Comparison of ENCODE assay signal across 9 mouse cellular contexts in the genomic region with DNA sequence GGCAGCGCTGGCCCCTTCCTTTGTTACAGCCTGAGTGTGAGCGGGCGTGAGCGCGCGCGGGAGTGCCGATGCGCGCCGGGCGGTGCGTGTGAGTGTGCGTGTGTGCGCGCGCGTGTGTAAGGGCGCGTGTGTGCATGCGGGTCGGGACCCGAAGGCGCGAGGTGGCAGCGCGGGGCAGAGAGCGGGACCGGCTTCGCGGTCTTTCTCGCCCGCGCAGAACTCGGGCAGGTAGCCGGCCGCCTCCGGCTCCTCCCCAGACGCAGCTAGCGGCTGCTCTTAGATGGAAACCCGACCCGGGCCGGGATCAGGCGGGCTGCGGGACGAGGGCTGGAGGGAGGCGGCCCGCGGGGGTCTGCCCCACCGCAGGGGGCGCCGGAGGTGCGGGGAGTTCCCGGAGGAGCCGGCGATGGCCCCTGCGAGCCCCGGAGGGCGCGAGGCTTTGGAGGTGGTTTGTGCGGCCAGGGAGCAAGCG. TPM values are rescaled to one million over a fixed set of nuclear protein-coding genes. Genes with fewer than 3 reads are reported as not detected.
DNase-seq lines count a peak whose midpoint lies in the region; ATAC-seq and TF ChIP-seq lines count a peak whose summit lies in the region.
"Had no signal": no experiment of that assay in that cellular context is flagged by ENCODE, and none has a peak within 500 bp of the region (broad histone marks: within the 10 kb centered on the region; RNA-seq: fewer than 3 reads in every experiment).

No protein-coding gene starts in this region.

- DNase-seq in kidney, adult 11 months: no peak
- peak; percentile 74 for DNase-seq in brain, embryonic 14.5 days (ENCODE audit: low read depth)
- DNase-seq in forebrain, embryonic 11.5 days (ENCODE audit: low spot score): peak; percentile 83
- DNase-seq in liver, embryonic 11.5 days (ENCODE audit: low spot score): no peak
- no peak for DNase-seq in layer of hippocampus, postnatal 14 days (ENCODE audit: low spot score in 2 of 2)
- DNase-seq in gastrocnemius, postnatal 36 days: no peak

- peak overlapping the region; percentile 45 for H3K9ac ChIP-seq in kidney, embryonic 15.5 days
- peak overlapping the region; percentile 99 for H3K9ac ChIP-seq in forebrain, embryonic 11.5 days (ENCODE audit: low read length)
- H3K9ac ChIP-seq in liver, embryonic 11.5 days (ENCODE audit: low read depth, low read length): peak overlapping the region; percentile 39
- peak overlapping the region; percentile 55 for H3K9ac ChIP-seq in stomach, embryonic 16.5 days (ENCODE audit: low read length)

- peak overlapping the region; percentile 22; the same call in 1 of the 2 replicates for H3K27ac ChIP-seq in kidney, embryonic 15.5 days
- peak overlapping the region; percentile 98 for H3K27ac ChIP-seq in forebrain, embryonic 11.5 days (ENCODE audit: low read depth, low read length)
- H3K27ac ChIP-seq in liver, embryonic 11.5 days (ENCODE audit: low read depth, low read length): no peak overlapping the region
- H3K27ac ChIP-seq in stomach, embryonic 16.5 days (ENCODE audit: low read length): no peak overlapping the region

- no peak for TF ChIP-seq POLR2A in brain, embryonic 14.5 days (IDR thresholded peaks at IDR 0.05; ENCODE audit: borderline replicate concordance, extremely low read depth, insufficient read depth, insufficient read length, poor library complexity, severe bottlenecking)

- H3K9me3 ChIP-seq in kidney, embryonic 15.5 days (replicated peaks): no peaks in the 10 kb centered on the region
- no peaks in the 10 kb centered on the region for H3K9me3 ChIP-seq in forebrain, embryonic 11.5 days (ENCODE audit: control insufficient read depth, low read length)
- no peaks in the 10 kb centered on the region for H3K9me3 ChIP-seq in liver, embryonic 11.5 days (ENCODE audit: control insufficient read depth, low read length)
- no peaks in the 10 kb centered on the region for H3K9me3 ChIP-seq in stomach, embryonic 16.5 days (replicated peaks; ENCODE audit: control insufficient read depth, low read length)

- H3K27me3 ChIP-seq in kidney, embryonic 15.5 days: peaks cover 91% of the 10 kb centered on the region
- no peaks in the 10 kb centered on the region; the same call in 1 of the 2 replicates for H3K27me3 ChIP-seq in forebrain, embryonic 11.5 days (ENCODE audit: control insufficient read depth, insufficient read depth, low read length)
- H3K27me3 ChIP-seq in liver, embryonic 11.5 days (replicated peaks; ENCODE audit: control insufficient read depth, insufficient read depth, low read length): peaks cover 78% of the 10 kb centered on the region
- peaks cover 70% of the 10 kb centered on the region for H3K27me3 ChIP-seq in stomach, embryonic 16.5 days (ENCODE audit: control insufficient read depth, insufficient read depth, low read length)

- H3K4me2 ChIP-seq in kidney, embryonic 15.5 days: peak overlapping the region; percentile 88
- peak overlapping the region; percentile 66 for H3K4me2 ChIP-seq in forebrain, embryonic 11.5 days (ENCODE audit: low read depth, low read length, severe bottlenecking)
- peak overlapping the region; percentile 86 for H3K4me2 ChIP-seq in liver, embryonic 11.5 days
- peak overlapping the region; percentile 87 for H3K4me2 ChIP-seq in stomach, embryonic 16.5 days (ENCODE audit: low read depth, low read length)

- H3K4me1 ChIP-seq in kidney, embryonic 15.5 days: peaks cover 44% of the 10 kb centered on the region
- H3K4me1 ChIP-seq in forebrain, embryonic 11.5 days (replicated peaks; ENCODE audit: control insufficient read depth, insufficient read depth, low read length): peaks cover 36% of the 10 kb centered on the region
- H3K4me1 ChIP-seq in liver, embryonic 11.5 days (replicated peaks; ENCODE audit: control insufficient read depth, insufficient read depth, low read length): peaks cover 6% of the 10 kb centered on the region
- H3K4me1 ChIP-seq in stomach, embryonic 16.5 days (ENCODE audit: control insufficient read depth, insufficient read depth, low read length): peaks cover 5% of the 10 kb centered on the region

- no peaks in the 10 kb centered on the region for H3K36me3 ChIP-seq in kidney, embryonic 15.5 days
- no peaks in the 10 kb centered on the region for H3K36me3 ChIP-seq in forebrain, embryonic 11.5 days (ENCODE audit: control insufficient read depth, insufficient read depth, low read length)
- H3K36me3 ChIP-seq in liver, embryonic 11.5 days (ENCODE audit: control insufficient read depth, insufficient read depth, low read length): no peaks in the 10 kb centered on the region
- H3K36me3 ChIP-seq in stomach, embryonic 16.5 days (ENCODE audit: control insufficient read depth, insufficient read depth, low read length): no peaks in the 10 kb centered on the region

- intact Hi-C loops in gastrocnemius, postnatal 36 days (cut with DNase I): no loop called here

- peak overlapping the region; percentile 55 for H3K4me3 ChIP-seq in kidney, embryonic 15.5 days (replicated peaks)
- peak overlapping the region; percentile 64 for H3K4me3 ChIP-seq in forebrain, embryonic 11.5 days (ENCODE audit: low read depth, low read length)
- H3K4me3 ChIP-seq in liver, embryonic 11.5 days (ENCODE audit: low read depth, low read length): peak overlapping the region; percentile 58
- peak overlapping the region; percentile 60 for H3K4me3 ChIP-seq in stomach, embryonic 16.5 days (replicated peaks; ENCODE audit: low read length)

- WGBS in kidney, embryonic 15.5 days: 0% methylated on average over 62 of the region's 62 CpGs
- WGBS in forebrain, embryonic 11.5 days: under 1% methylated on average over 60 of the region's 62 CpGs
- under 1% methylated on average over 56 of the region's 62 CpGs for WGBS in liver, embryonic 11.5 days
- WGBS in stomach, embryonic 16.5 days: under 1% methylated on average over 62 of the region's 62 CpGs

- 0 out of 2 replicates have a peak, but pooled peaks have one; percentile 15 for TF ChIP-seq CTCF in brain, embryonic 14.5 days (IDR thresholded peaks at IDR 0.05; ENCODE audit: borderline replicate concordance, extremely low read depth, insufficient read depth, insufficient read length)

- 0 out of 2 replicates have a peak, but pooled peaks have one; percentile 1 for ATAC-seq in kidney, embryonic 15.5 days (replicated peaks; ENCODE audit: low FRiP score)
- peak; percentile 40 for ATAC-seq in forebrain, embryonic 11.5 days (replicated peaks; ENCODE audit: low FRiP score)
- ATAC-seq in liver, embryonic 11.5 days (replicated peaks; ENCODE audit: low FRiP score): no peak
- ATAC-seq in stomach, embryonic 16.5 days (ENCODE audit: insufficient read depth, low FRiP score): no peak

RNA-seq across cellular contexts. Expression of gene Lemd1, which starts 0.6 kb away (rescaled TPM):
- 0.31 and 0.51 TPM in 2 replicates for polyA plus RNA-seq in kidney, embryonic 15.5 days (2015; fragmentation: Nextera tagmentation; extraction: Ambion mirVana)
- polyA plus RNA-seq in brain, embryonic 14.5 days (2012; rRNA removed): 22.9 and 25.1 TPM in 2 replicates
- polyA plus RNA-seq in forebrain, embryonic 11.5 days (2014; fragmentation: Nextera tagmentation; extraction: Ambion mirVana): 8.1 and 12.1 TPM in 2 replicates
- 0.27 TPM in 1 of 2 replicates, not detected in the other for polyA plus RNA-seq in liver, embryonic 11.5 days (2014; fragmentation: Nextera tagmentation; extraction: Ambion mirVana)
- polyA plus RNA-seq in stomach, embryonic 16.5 days (2015; fragmentation: Nextera tagmentation; extraction: Ambion mirVana): 0.49 and 0.61 TPM in 2 replicates
- 1 to 10 TPM; 1.4 to 1.8 TPM for total RNA-seq in layer of hippocampus, postnatal 14 days (2021)
- not detected for total RNA-seq in gastrocnemius, postnatal 36 days (2021)

RNA-seq across cellular contexts. Expression of gene AC124108.1, which starts 0.6 kb away (rescaled TPM):
- polyA plus RNA-seq in kidney, embryonic 15.5 days (2015; fragmentation: Nextera tagmentation; extraction: Ambion mirVana): 0.05 TPM in 2 replicates
- 21.7 and 23.3 TPM in 2 replicates for polyA plus RNA-seq in brain, embryonic 14.5 days (2012; rRNA removed)
- polyA plus RNA-seq in forebrain, embryonic 11.5 days (2014; fragmentation: Nextera tagmentation; extraction: Ambion mirVana): 4.7 and 5.6 TPM in 2 replicates
- polyA plus RNA-seq in liver, embryonic 11.5 days (2014; fragmentation: Nextera tagmentation; extraction: Ambion mirVana): 0.04 and 0.08 TPM in 2 replicates
- 0.14 and 0.35 TPM in 2 replicates for polyA plus RNA-seq in stomach, embryonic 16.5 days (2015; fragmentation: Nextera tagmentation; extraction: Ambion mirVana)
- total RNA-seq in layer of hippocampus, postnatal 14 days (2021): under 1 TPM; 0.91 to 0.97 TPM
- not detected for total RNA-seq in gastrocnemius, postnatal 36 days (2021)

RNA-seq across cellular contexts. Expression of gene Gm10188, which starts 38.9 kb away (rescaled TPM):
- polyA plus RNA-seq in kidney, embryonic 15.5 days (2015; fragmentation: Nextera tagmentation; extraction: Ambion mirVana): not detected in 2 replicates
- polyA plus RNA-seq in brain, embryonic 14.5 days (2012; rRNA removed): not detected in 2 replicates
- polyA plus RNA-seq in forebrain, embryonic 11.5 days (2014; fragmentation: Nextera tagmentation; extraction: Ambion mirVana): not detected in 2 replicates
- not detected in 2 replicates for polyA plus RNA-seq in liver, embryonic 11.5 days (2014; fragmentation: Nextera tagmentation; extraction: Ambion mirVana)
- not detected in 2 replicates for polyA plus RNA-seq in stomach, embryonic 16.5 days (2015; fragmentation: Nextera tagmentation; extraction: Ambion mirVana)
- total RNA-seq in layer of hippocampus, postnatal 14 days (2021): not detected
- total RNA-seq in gastrocnemius, postnatal 36 days (2021): not detected
- total RNA-seq: left cerebral cortex, postnatal 36 days had no signal

RNA-seq across cellular contexts. Expression of gene Cdk18, which starts 51.2 kb away (rescaled TPM):
- polyA plus RNA-seq in kidney, embryonic 15.5 days (2015; fragmentation: Nextera tagmentation; extraction: Ambion mirVana): 7.6 and 8.1 TPM in 2 replicates
- 1.3 TPM in 2 replicates for polyA plus RNA-seq in brain, embryonic 14.5 days (2012; rRNA removed)
- 0.35 and 0.96 TPM in 2 replicates for polyA plus RNA-seq in forebrain, embryonic 11.5 days (2014; fragmentation: Nextera tagmentation; extraction: Ambion mirVana)
- 4.1 and 4.4 TPM in 2 replicates for polyA plus RNA-seq in liver, embryonic 11.5 days (2014; fragmentation: Nextera tagmentation; extraction: Ambion mirVana)
- 6.9 and 7.4 TPM in 2 replicates for polyA plus RNA-seq in stomach, embryonic 16.5 days (2015; fragmentation: Nextera tagmentation; extraction: Ambion mirVana)
- total RNA-seq in layer of hippocampus, postnatal 14 days (2021): 10 to 100 TPM; 21.2 to 21.9 TPM
- 1 to 10 TPM; 2.5 to 4.2 TPM for total RNA-seq in gastrocnemius, postnatal 36 days (2021)

Comparison
In these comparisons a context has a peak if more than half of its experiments do, and no peak if none do; other contexts are left out.
1. ATAC-seq: peak in kidney, embryonic 15.5 days (single experiment) and forebrain, embryonic 11.5 days (single experiment); none in liver, embryonic 11.5 days (single experiment) and stomach, embryonic 16.5 days (single experiment).
2. H3K27ac ChIP-seq: peak in kidney, embryonic 15.5 days (single experiment) and forebrain, embryonic 11.5 days (single experiment); none in liver, embryonic 11.5 days (single experiment) and stomach, embryonic 16.5 days (single experiment).
3. H3K9ac ChIP-seq: peak in every context shown above with its lines; median percentile 99 in forebrain, embryonic 11.5 days; 55 in stomach, embryonic 16.5 days; 45 in kidney, embryonic 15.5 days; 39 in liver, embryonic 11.5 days.
4. DNase-seq: peak in brain, embryonic 14.5 days (single experiment) and forebrain, embryonic 11.5 days (single experiment); none in kidney, adult 11 months (single experiment), liver, embryonic 11.5 days (single experiment), layer of hippocampus, postnatal 14 days (0 of 2) and gastrocnemius, postnatal 36 days (0 of 2).
5. Peak in every context shown above with its lines, with median percentiles within 50 percentile points of each other: H3K4me2 ChIP-seq and H3K4me3 ChIP-seq.